Mouse (Mus musculus): Measurements from ENCODE around the gene Rasgrf1. TPM values are rescaled to one million over a fixed set of nuclear protein-coding genes. Genes with fewer than 3 reads are reported as not detected.
A peak's percentile ranks its signal among the peaks of the same experiment; 100 is the strongest.
"Not testable (repeated sequence)": the region's sequence is repeated elsewhere in the genome, so short reads cannot be mapped to it uniquely, and the experiment has no call there.

Gene Rasgrf1
- polyA plus RNA-seq, 1 experiment = not detected

DNA sequence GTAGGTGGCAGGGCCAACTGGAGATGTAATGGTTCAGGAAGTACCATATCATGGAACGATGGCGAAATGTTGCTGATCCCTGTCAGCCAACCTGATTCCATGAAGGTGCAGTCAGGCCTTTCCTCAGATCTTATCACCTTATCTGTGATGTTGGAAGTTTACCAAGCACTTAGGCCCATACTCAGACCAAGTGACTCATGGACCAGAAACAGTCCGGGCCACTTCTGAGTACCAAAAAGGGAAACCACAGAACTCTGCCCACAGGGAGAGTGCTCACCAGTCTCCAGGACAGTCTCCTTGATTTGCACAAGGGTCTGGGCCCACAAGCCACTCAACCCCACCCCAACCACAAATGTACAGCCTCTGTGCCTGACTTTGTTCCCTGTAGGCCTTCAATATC, 126.1 kb downstream of the Rasgrf1 start:
- 65% methylated on average over 3 of the region's 3 CpGs for WGBS
- peaks cover 2% of the 10 kb centered on the region for H3K4me1 ChIP-seq (ENCODE audit: control insufficient read depth, insufficient read depth, low read length)
- H3K27ac ChIP-seq (ENCODE audit: control insufficient read depth, insufficient read depth, low read depth, low read length, poor library complexity) = no peak overlapping the region
- no peak for TF ChIP-seq POLR2A (IDR thresholded peaks at IDR 0.05; ENCODE audit: borderline replicate concordance, control insufficient read depth, low read depth, low read length)
- no peak for TF ChIP-seq CTCF (IDR thresholded peaks at IDR 0.05; ENCODE audit: control insufficient read depth, insufficient read depth, low read length)
- H3K4me3 ChIP-seq (replicated peaks; ENCODE audit: control insufficient read depth, low read depth, low read length) = no peak overlapping the region

DNA sequence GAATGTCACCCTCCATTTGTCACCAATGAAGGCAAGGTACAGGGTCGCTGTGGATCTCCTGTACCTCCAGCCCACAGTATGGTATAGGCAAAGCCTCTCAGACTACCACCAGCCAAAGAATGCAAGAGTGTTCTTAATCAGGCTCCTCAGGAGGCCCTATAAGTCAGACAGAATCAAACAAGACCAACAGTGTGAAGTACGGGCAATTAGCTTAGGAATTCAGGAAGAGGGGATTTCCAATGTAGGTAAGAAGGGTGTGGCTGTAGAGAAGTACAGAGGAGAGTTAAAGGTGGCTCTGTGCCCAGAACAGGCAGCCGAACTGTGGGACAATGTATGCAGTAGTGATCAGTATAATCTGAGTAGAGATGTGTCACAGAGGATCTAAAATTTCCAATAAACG, 126.6 kb downstream of the Rasgrf1 start:
- Histone ChIP-seq H3K27ac (ENCODE audit: control insufficient read depth, insufficient read depth, low read depth, low read length, poor library complexity) (no peak overlapping the region), H3K4me3 (replicated peaks; ENCODE audit: control insufficient read depth, low read depth, low read length) (no peak overlapping the region), H3K4me1 (ENCODE audit: control insufficient read depth, insufficient read depth, low read length) (peaks cover 2% of the 10 kb centered on the region)
- WGBS = 81% methylated on average over 4 of the region's 4 CpGs
- TF ChIP-seq CTCF (IDR thresholded peaks at IDR 0.05; ENCODE audit: control insufficient read depth, insufficient read depth, low read length) (no peak), POLR2A (IDR thresholded peaks at IDR 0.05; ENCODE audit: borderline replicate concordance, control insufficient read depth, low read depth, low read length) (no peak)

DNA sequence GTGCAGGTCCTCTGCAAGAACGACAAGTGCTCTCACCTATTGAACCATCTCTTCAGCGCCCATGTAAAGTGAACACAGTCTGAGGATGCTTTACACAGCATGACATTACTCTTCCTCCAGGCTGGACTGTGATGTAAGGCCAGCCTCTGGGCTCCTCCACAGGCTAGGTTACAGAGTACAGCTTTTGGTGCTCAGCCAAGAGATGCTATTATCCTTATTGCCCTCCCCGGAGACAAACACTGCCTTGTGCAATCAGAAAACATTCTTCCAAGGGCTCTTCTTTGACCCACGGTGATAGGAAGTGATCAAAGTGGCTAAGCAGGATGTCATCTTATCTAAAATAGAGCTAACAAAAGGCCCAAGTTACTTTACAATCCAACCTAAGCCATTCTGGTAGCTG, 128.8 kb downstream of the Rasgrf1 start:
- Histone ChIP-seq H3K4me1 (ENCODE audit: control insufficient read depth, insufficient read depth, low read length) (peaks cover 4% of the 10 kb centered on the region), H3K4me3 (replicated peaks; ENCODE audit: control insufficient read depth, low read depth, low read length) (no peak overlapping the region), H3K27ac (ENCODE audit: control insufficient read depth, insufficient read depth, low read depth, low read length, poor library complexity) (no peak overlapping the region)
- WGBS = 70% methylated on average over 4 of the region's 4 CpGs
- no peak for TF ChIP-seq CTCF (IDR thresholded peaks at IDR 0.05; ENCODE audit: control insufficient read depth, insufficient read depth, low read length)
- no peak for TF ChIP-seq POLR2A (IDR thresholded peaks at IDR 0.05; ENCODE audit: borderline replicate concordance, control insufficient read depth, low read depth, low read length)

DNA sequence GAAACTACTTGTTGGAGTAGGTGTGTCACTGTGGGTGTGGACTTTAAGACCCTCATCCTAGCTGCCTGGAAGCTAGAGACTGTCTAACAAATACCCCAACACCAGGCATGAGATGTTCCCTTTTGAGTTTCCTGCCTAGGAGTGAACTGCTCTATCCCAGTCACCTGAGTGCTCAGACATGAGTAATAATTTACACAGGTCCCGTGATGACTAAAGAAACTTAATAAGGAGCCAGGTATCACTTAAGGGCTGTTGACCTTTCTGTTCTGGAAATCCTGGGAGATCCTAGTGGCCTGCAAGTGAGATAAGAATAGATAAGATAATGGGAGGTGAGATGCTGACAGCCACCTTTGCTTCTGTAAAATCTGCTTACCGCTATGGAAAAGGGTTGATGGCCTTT, 131.2 kb downstream of the Rasgrf1 start:
- Histone ChIP-seq H3K27ac (ENCODE audit: control insufficient read depth, insufficient read depth, low read depth, low read length, poor library complexity) (no peak overlapping the region), H3K4me1 (ENCODE audit: control insufficient read depth, insufficient read depth, low read length) (peaks cover 2% of the 10 kb centered on the region), H3K4me3 (replicated peaks; ENCODE audit: control insufficient read depth, low read depth, low read length) (no peak overlapping the region)
- TF ChIP-seq POLR2A (IDR thresholded peaks at IDR 0.05; ENCODE audit: borderline replicate concordance, control insufficient read depth, low read depth, low read length) (no peak), CTCF (IDR thresholded peaks at IDR 0.05; ENCODE audit: control insufficient read depth, insufficient read depth, low read length) (no peak)
- WGBS = 75% methylated on average over 2 of the region's 2 CpGs

GRCm38 (mm10) chr9:90041556-90041955, 131.8 kb downstream of the Rasgrf1 start:
- WGBS = 76% methylated on average over 3 of the region's 3 CpGs
- Histone ChIP-seq H3K4me3 (replicated peaks; ENCODE audit: control insufficient read depth, low read depth, low read length) (no peak overlapping the region), H3K27ac (ENCODE audit: control insufficient read depth, insufficient read depth, low read depth, low read length, poor library complexity) (no peak overlapping the region), H3K4me1 (ENCODE audit: control insufficient read depth, insufficient read depth, low read length) (peaks cover 2% of the 10 kb centered on the region)
- TF ChIP-seq CTCF (IDR thresholded peaks at IDR 0.05; ENCODE audit: control insufficient read depth, insufficient read depth, low read length) = no peak
- no peak for TF ChIP-seq POLR2A (IDR thresholded peaks at IDR 0.05; ENCODE audit: borderline replicate concordance, control insufficient read depth, low read depth, low read length)

- 53% methylated on average over 8 of the region's 8 CpGs for WGBS
- Histone ChIP-seq H3K27ac (ENCODE audit: control insufficient read depth, insufficient read depth, low read depth, low read length, poor library complexity) (peak overlapping the region; percentile 24; the same call in 1 of the 2 replicates), H3K4me3 (replicated peaks; ENCODE audit: control insufficient read depth, low read depth, low read length) (peak overlapping the region; percentile 6)
- not testable (repeated sequence) for H3K4me1 ChIP-seq (ENCODE audit: control insufficient read depth, insufficient read depth, low read length)
Observed at GRCm38 (mm10) chr9:90042906-90043305, 133.2 kb downstream of the Rasgrf1 start.

DNA sequence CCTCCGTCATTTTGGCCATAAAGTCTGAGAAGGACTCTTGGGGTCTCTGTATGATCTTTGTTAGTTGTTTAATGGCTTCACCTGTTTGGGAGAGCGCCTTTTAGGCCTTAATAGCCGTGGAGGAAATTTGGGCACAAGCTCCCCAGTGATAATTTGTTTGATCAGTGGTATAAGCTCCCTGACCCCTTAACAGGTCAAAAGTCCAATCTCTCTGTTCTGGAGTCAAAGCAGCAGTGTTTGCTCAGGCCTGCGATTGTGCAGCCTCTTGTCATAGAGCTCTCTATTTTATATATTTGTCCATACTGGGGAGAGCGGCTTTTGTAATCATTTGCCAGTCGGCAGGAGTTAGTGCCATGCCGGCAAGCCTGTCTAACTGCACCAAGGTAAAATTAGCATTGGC, 135.5 kb downstream of the Rasgrf1 start:
- Histone ChIP-seq H3K27ac (ENCODE audit: control insufficient read depth, insufficient read depth, low read depth, low read length, poor library complexity) (no peak overlapping the region), H3K4me3 (replicated peaks; ENCODE audit: control insufficient read depth, low read depth, low read length) (no peak overlapping the region), H3K4me1 (ENCODE audit: control insufficient read depth, insufficient read depth, low read length) (peaks cover 2% of the 10 kb centered on the region)
- TF ChIP-seq POLR2A (IDR thresholded peaks at IDR 0.05; ENCODE audit: borderline replicate concordance, control insufficient read depth, low read depth, low read length) (no peak), CTCF (IDR thresholded peaks at IDR 0.05; ENCODE audit: control insufficient read depth, insufficient read depth, low read length) (no peak)
- 89% methylated on average over 7 of the region's 7 CpGs for WGBS

GRCm38 (mm10) chr9:90047937-90048627, 138.4 kb downstream of the Rasgrf1 start:
- Histone ChIP-seq H3K4me1 (ENCODE audit: control insufficient read depth, insufficient read depth, low read length) (no peaks in the 10 kb centered on the region), H3K4me3 (replicated peaks; ENCODE audit: control insufficient read depth, low read depth, low read length) (no peak overlapping the region), H3K27ac (ENCODE audit: control insufficient read depth, insufficient read depth, low read depth, low read length, poor library complexity) (no peak overlapping the region)
- WGBS = 39% methylated on average over 5 of the region's 5 CpGs
- TF ChIP-seq POLR2A (IDR thresholded peaks at IDR 0.05; ENCODE audit: borderline replicate concordance, control insufficient read depth, low read depth, low read length) = no peak
- no peak for TF ChIP-seq CTCF (IDR thresholded peaks at IDR 0.05; ENCODE audit: control insufficient read depth, insufficient read depth, low read length)

GRCm38 (mm10) chr9:90053852-90054251, 144.1 kb downstream of the Rasgrf1 start, which contains the start of gene Ctsh:
Gene Ctsh (plus strand): TSS chr9:90054152.
- no peak for TF ChIP-seq POLR2A (IDR thresholded peaks at IDR 0.05; ENCODE audit: borderline replicate concordance, control insufficient read depth, low read depth, low read length)
- TF ChIP-seq CTCF (IDR thresholded peaks at IDR 0.05; ENCODE audit: control insufficient read depth, insufficient read depth, low read length) = no peak
- Histone ChIP-seq H3K4me3 (replicated peaks; ENCODE audit: control insufficient read depth, low read depth, low read length) (peak within 1 kb of the TSS; percentile 82), H3K4me1 (ENCODE audit: control insufficient read depth, insufficient read depth, low read length) (peaks cover 1% of the 10 kb centered on the region), H3K27ac (ENCODE audit: control insufficient read depth, insufficient read depth, low read depth, low read length, poor library complexity) (peak within 1 kb of the TSS; percentile 90)
- 42% methylated on average over 2 of the region's 2 CpGs for WGBS

Data from bone marrow, adult 2 months (tissue).